Mouse (Mus musculus) testis, adult 2 months (tissue): ENCODE measurements around the gene Pycr1.

Experiments
- CTCF ChIP-seq: fragments of 200-500 bp; IDR thresholded peaks from 2 replicates; pipeline ENCODE4 v1.5.1; 2012; ENCODE audit warnings: low read depth, mild to moderate bottlenecking, inconsistent platforms, low read length, moderate library complexity; ENCODE audit not compliant: control insufficient read depth, insufficient read depth, insufficient replicate concordance
- POLR2A ChIP-seq: fragments of 200-500 bp; IDR thresholded peaks from 2 replicates; pipeline ENCODE4 v1.6.1; 2012; ENCODE audit warnings: low read depth, mild to moderate bottlenecking, inconsistent platforms, low read length, moderate library complexity; ENCODE audit not compliant: control insufficient read depth

- TF ChIP-seq CTCF (no peak), POLR2A (no peak)
Observed at GRCm38 (mm10) chr11:120615606-120616203, 27.9 kb downstream of the Pycr1 start.
